Comparison of ENCODE assay signal across 22 mouse cellular contexts in genomic region chr8:64631761-64632160, GRCm38 (mm10).
DNase-seq lines count a peak whose midpoint lies in the region; ATAC-seq and TF ChIP-seq lines count a peak whose summit lies in the region.
"Had no signal": no experiment of that assay in that cellular context is flagged by ENCODE, and none has a peak within 500 bp of the region (broad histone marks: within the 10 kb centered on the region; RNA-seq: fewer than 3 reads in every experiment).

No protein-coding gene starts in this region.

- no peak for ATAC-seq in kidney, embryonic 16.5 days (ENCODE audit: low FRiP score, low TSS enrichment)
- ATAC-seq: forebrain, embryonic 15.5 days; hindbrain, postnatal 0 days; Patski had no signal

- H3K36me3 ChIP-seq in kidney, embryonic 16.5 days (ENCODE audit: insufficient read depth, low read length): no peaks in the 10 kb centered on the region
- no peaks in the 10 kb centered on the region for H3K36me3 ChIP-seq in ES-E14 (ENCODE audit: control insufficient read depth, insufficient read depth, low read length, poor library complexity, severe bottlenecking)
- H3K36me3 ChIP-seq: embryonic facial prominence, embryonic 15.5 days; forebrain, embryonic 15.5 days; heart, embryonic 15.5 days; hindbrain, embryonic 13.5 days had no signal

- 75% methylated on average over 2 of the region's 2 CpGs for WGBS in kidney, embryonic 16.5 days

- H3K27ac ChIP-seq in kidney, embryonic 16.5 days (ENCODE audit: low read length): no peak overlapping the region
- peak overlapping the region; percentile 33; the same call in 1 of the 2 replicates for H3K27ac ChIP-seq in ES-E14 (ENCODE audit: insufficient read depth, low read depth, low read length, poor library complexity, severe bottlenecking)
- H3K27ac ChIP-seq: embryonic facial prominence, embryonic 15.5 days; forebrain, embryonic 15.5 days; heart, embryonic 15.5 days; hindbrain, embryonic 13.5 days; hindbrain, postnatal 0 days had no signal

- no peaks in the 10 kb centered on the region for H3K9me3 ChIP-seq in kidney, embryonic 16.5 days (ENCODE audit: low read length)
- H3K9me3 ChIP-seq in ES-E14 (ENCODE audit: control insufficient read depth, insufficient read depth, low read depth, low read length): no peaks in the 10 kb centered on the region
- H3K9me3 ChIP-seq: embryonic facial prominence, embryonic 15.5 days; forebrain, embryonic 15.5 days; heart, embryonic 15.5 days; hindbrain, embryonic 13.5 days had no signal

- in situ Hi-C loops in ES-E14 (cut with MboI; ENCODE audit: low sequenced_read_pairs in 2 of 2, unreplicated experiment in 2 of 2): no loop called here

- peak; percentile 26 for DNase-seq in kidney, adult 18-20 months
- DNase-seq in kidney, postnatal 14 days: no peak
- peak; percentile 29 to 61 for DNase-seq in kidney, postnatal 36 days
- peak; percentile 24 for DNase-seq in ES-E14 (ENCODE audit: low read depth, low spot score)
- DNase-seq in yolk sac, embryonic 10.5 days (ENCODE audit: low spot score): peak; percentile 40
- no peak for DNase-seq in urinary bladder, postnatal 36 days (ENCODE audit: low spot score in 2 of 2)
- DNase-seq: adrenal gland, postnatal 10 days; cerebellum, adult 11 months; cerebellum, adult 8-10 months; cerebellum, postnatal 14 days; embryo, embryonic 11 days; gastrocnemius, postnatal 36 days; heart, adult 18-20 months; heart, postnatal 14 days had no signal

- H3K27me3 ChIP-seq in kidney, embryonic 16.5 days (ENCODE audit: insufficient read depth, low read length): no peaks in the 10 kb centered on the region
- H3K27me3 ChIP-seq: embryonic facial prominence, embryonic 15.5 days; forebrain, embryonic 15.5 days; heart, embryonic 15.5 days; hindbrain, embryonic 13.5 days; Patski had no signal

- no peak overlapping the region for H3K4me3 ChIP-seq in kidney, embryonic 16.5 days (ENCODE audit: low read length)
- H3K4me3 ChIP-seq in ES-E14 (ENCODE audit: insufficient read depth in 1 of 2, low read depth in 1 of 2, low read length in 2 of 2, poor library complexity in 1 of 2, severe bottlenecking in 1 of 2): no peak overlapping the region
- H3K4me3 ChIP-seq: embryonic facial prominence, embryonic 15.5 days; forebrain, embryonic 15.5 days; heart, embryonic 15.5 days; hindbrain, embryonic 13.5 days had no signal

- no peaks in the 10 kb centered on the region for H3K4me1 ChIP-seq in kidney, embryonic 16.5 days (ENCODE audit: insufficient read depth, low read length)
- peaks cover 13 to 26% of the 10 kb centered on the region in 2 experiments for H3K4me1 ChIP-seq in ES-E14 (ENCODE audit: control insufficient read depth in 2 of 2, insufficient read depth in 2 of 2, low read length in 2 of 2, poor library complexity in 1 of 2)
- H3K4me1 ChIP-seq: heart, embryonic 15.5 days had no signal

- H3K9ac ChIP-seq in kidney, embryonic 16.5 days (replicated peaks; ENCODE audit: low read length): no peak overlapping the region
- no peak overlapping the region; the same call in 1 of the 2 replicates for H3K9ac ChIP-seq in ES-E14 (ENCODE audit: insufficient read depth, low read depth, low read length, poor library complexity, severe bottlenecking)
- H3K9ac ChIP-seq: embryonic facial prominence, embryonic 15.5 days; forebrain, embryonic 15.5 days; heart, embryonic 15.5 days; hindbrain, embryonic 13.5 days had no signal

- H3K4me2 ChIP-seq in kidney, embryonic 16.5 days (replicated peaks; ENCODE audit: low read depth, low read length): no peak overlapping the region
- H3K4me2 ChIP-seq: embryonic facial prominence, embryonic 15.5 days; forebrain, embryonic 15.5 days; heart, embryonic 11.5 days; heart, embryonic 15.5 days; hindbrain, embryonic 13.5 days had no signal

TF ChIP-seq in ES-E14, 5 proteins besides CTCF, POLR2A, EP300 and RAD21:
- TF ChIP-seq ZC3H11A (IDR thresholded peaks at IDR 0.05; ENCODE audit: borderline replicate concordance, low read depth, low read length) (no peak), MAFK (IDR thresholded peaks at IDR 0.05; ENCODE audit: insufficient read depth, low read depth, low read length) (no peak), HCFC1 (IDR thresholded peaks at IDR 0.05; ENCODE audit: borderline replicate concordance, insufficient read depth, low read length) (no peak), CHD2 (IDR thresholded peaks at IDR 0.05; ENCODE audit: low read depth, low read length) (no peak), ZNF384 (IDR thresholded peaks at IDR 0.05; ENCODE audit: low read depth, low read length) (no peak)

Comparison
In these comparisons a context has a peak if more than half of its experiments do, and no peak if none do; other contexts are left out.
1. DNase-seq: peak in kidney, adult 18-20 months (single experiment), kidney, postnatal 36 days (2 of 2), ES-E14 (single experiment) and yolk sac, embryonic 10.5 days (single experiment); none in kidney, postnatal 14 days (single experiment) and urinary bladder, postnatal 36 days (0 of 2).